Mouse (Mus musculus) heart, adult 2 months (tissue): ENCODE measurements around the gene A030005K14Rik. TPM values are rescaled to one million over a fixed set of nuclear protein-coding genes. Genes with fewer than 3 reads are reported as not detected.

Experiments
- DNase-seq, 2 experiments: peaks; one replicate each; pipeline ENCODE4 v3.0.0; 2021
- H3K27ac ChIP-seq: fragments of 200-600 bp; 2 replicates; pipeline ENCODE4 v1.8.1; 2022
- H3K27me3 ChIP-seq: fragments of 200-500 bp; 2 replicates; pipeline ENCODE4 v1.6.1; 2012; ENCODE audit warnings: mild to moderate bottlenecking, low read length, inconsistent platforms, mixed read lengths; ENCODE audit not compliant: control insufficient read depth, insufficient read depth
- H3K36me3 ChIP-seq: fragments of 200-500 bp; 2 replicates; pipeline ENCODE4 v1.6.1; 2012; ENCODE audit warnings: low read length, inconsistent platforms; ENCODE audit not compliant: control insufficient read depth, insufficient read depth
- H3K4me1 ChIP-seq: fragments of 200-500 bp; 2 replicates; pipeline ENCODE4 v1.6.1; 2011; ENCODE audit warnings: low read length; ENCODE audit not compliant: control insufficient read depth, insufficient read depth
- H3K4me3 ChIP-seq: fragments of 200-600 bp; 2 replicates; pipeline ENCODE4 v1.8.1; 2022
- H3K79me2 ChIP-seq: fragments of 200-500 bp; replicated peaks from 2 replicates; pipeline ENCODE4 v1.6.1; 2012; ENCODE audit warnings: mild to moderate bottlenecking, inconsistent platforms, low read length, moderate library complexity, mixed read lengths; ENCODE audit not compliant: control insufficient read depth, insufficient read depth
- H3K9ac ChIP-seq: fragments of 200-500 bp; 2 replicates; pipeline ENCODE4 v1.6.1; 2012; ENCODE audit warnings: low read depth, mild to moderate bottlenecking, control low read depth, inconsistent platforms, low read length, mixed read lengths
- CTCF ChIP-seq: fragments of 200-600 bp; IDR thresholded peaks from 2 replicates; pipeline ENCODE4 v1.8.1; 2022; ENCODE audit warnings: antibody characterized with exemption, mild to moderate bottlenecking, moderate library complexity
- EP300 ChIP-seq: fragments of 200-500 bp; IDR thresholded peaks from 2 replicates; pipeline ENCODE4 v1.6.1; 2011; ENCODE audit warnings: low read depth, low read length, control low read depth; ENCODE audit not compliant: insufficient read depth
- POLR2A ChIP-seq: fragments of 200-500 bp; IDR thresholded peaks from 2 replicates; pipeline ENCODE4 v1.6.1; 2011; ENCODE audit warnings: mild to moderate bottlenecking, low read depth, low read length, control low read depth; ENCODE audit not compliant: insufficient read depth
- WGBS: fragments of 180-500 bp; shearing (Covaris S2); methylation state at CpG from one replicate; pipeline ENCODE4 v1.1.7; 2018; 5-methylcytosine and 5-hydroxymethylcytosine counted together
- intact Hi-C: fragments of 180-260 bp; cut with DNase I; formaldehyde crosslinking; loops from one replicate; pipeline ENCODE4 v1.15.1; 2025
- polyA plus RNA-seq: library from polyadenylated mRNA; depleted of rRNA; stranded (reverse); fragments of >200 nt; gene quantifications from 2 replicates; pipeline ENCODE4 v1.2.3, GENCODE M21; 2012; rRNA removed
- total RNA-seq, 2 experiments: library from RNA; stranded (reverse); gene quantifications; 2 replicates each; pipeline ENCODE4 v1.2.3; 2021

A030005K14Rik gene
- total and polyA plus RNA-seq, 3 experiments = not detected

GRCm38 (mm10) chr1:83031950-83032349, 27.2 kb downstream of the A030005K14Rik start:
- Histone ChIP-seq H3K9ac (no peak overlapping the region), H3K36me3 (no peaks in the 10 kb centered on the region), H3K4me3 (no peak overlapping the region), H3K27me3 (no peaks in the 10 kb centered on the region), H3K79me2 (no peaks in the 10 kb centered on the region), H3K27ac (no peak overlapping the region), H3K4me1 (no peaks in the 10 kb centered on the region)
- WGBS = 72% methylated on average over 1 of the region's 1 CpGs
- TF ChIP-seq POLR2A = no peak
- TF ChIP-seq EP300 = no peak
- no peak for TF ChIP-seq CTCF
- intact Hi-C loops = no loop called here
- no peak for DNase-seq

GRCm38 (mm10) chr1:83016556-83016955, 42.6 kb downstream of the A030005K14Rik start:
- TF ChIP-seq CTCF (no peak), POLR2A (no peak), EP300 (no peak)
- H3K4me3 ChIP-seq = no peak overlapping the region
- no peaks in the 10 kb centered on the region for H3K4me1 ChIP-seq
- no peaks in the 10 kb centered on the region for H3K79me2 ChIP-seq
- no peak overlapping the region for H3K27ac ChIP-seq
- no peaks in the 10 kb centered on the region for H3K36me3 ChIP-seq
- intact Hi-C loops = no loop called here
- H3K9ac ChIP-seq = no peak overlapping the region
- DNase-seq = no peak
- 71% methylated on average over 1 of the region's 1 CpGs for WGBS
- H3K27me3 ChIP-seq = no peaks in the 10 kb centered on the region

GRCm38 (mm10) chr1:83015329-83015879, 43.8 kb downstream of the A030005K14Rik start:
- Histone ChIP-seq H3K36me3 (no peaks in the 10 kb centered on the region), H3K27me3 (no peaks in the 10 kb centered on the region), H3K4me3 (no peak overlapping the region), H3K79me2 (no peaks in the 10 kb centered on the region), H3K4me1 (no peaks in the 10 kb centered on the region), H3K27ac (no peak overlapping the region), H3K9ac (no peak overlapping the region)
- WGBS = 66% methylated on average over 10 of the region's 10 CpGs
- no peak for DNase-seq
- intact Hi-C loops = no loop called here
- no peak for TF ChIP-seq POLR2A
- no peak for TF ChIP-seq EP300
- no peak for TF ChIP-seq CTCF

- Histone ChIP-seq H3K4me1 (no peaks in the 10 kb centered on the region), H3K27ac (no peak overlapping the region), H3K36me3 (no peaks in the 10 kb centered on the region), H3K27me3 (no peaks in the 10 kb centered on the region), H3K9ac (no peak overlapping the region), H3K4me3 (no peak overlapping the region), H3K79me2 (no peaks in the 10 kb centered on the region)
- no peak for DNase-seq
- TF ChIP-seq POLR2A = no peak
- no peak for TF ChIP-seq CTCF
- no peak for TF ChIP-seq EP300
- 91% methylated on average over 3 of the region's 3 CpGs for WGBS
- intact Hi-C loops = no loop called here
Measured at GRCm38 (mm10) chr1:83014477-83014876, 44.7 kb downstream of the A030005K14Rik start.

Other genes starting within 250 kb of the A030005K14Rik start
- 10 to 100 TPM; 27.9 to 29.8 TPM for gene Agfg1, start 219.9 kb downstream of the A030005K14Rik start, total RNA-seq
- 28.2 and 47.5 TPM in 2 replicates for gene Agfg1, start 219.9 kb downstream of the A030005K14Rik start, polyA plus RNA-seq
- gene A030005L19Rik, start 146.1 kb downstream of the A030005K14Rik start, total RNA-seq = not detected
- gene A030005L19Rik, start 146.1 kb downstream of the A030005K14Rik start, polyA plus RNA-seq = 0.53 and 0.76 TPM in 2 replicates
- not detected for gene A030014E15Rik, start 134.5 kb downstream of the A030005K14Rik start, total RNA-seq
- gene A030014E15Rik, start 134.5 kb downstream of the A030005K14Rik start, polyA plus RNA-seq = not detected in 2 replicates
- gene Gm6217, start 128.0 kb downstream of the A030005K14Rik start, total RNA-seq = not detected
- not detected in 2 replicates for gene Gm6217, start 128.0 kb downstream of the A030005K14Rik start, polyA plus RNA-seq
- gene A030003K21Rik, start 116.0 kb downstream of the A030005K14Rik start, total RNA-seq = not detected
- not detected in 2 replicates for gene A030003K21Rik, start 116.0 kb downstream of the A030005K14Rik start, polyA plus RNA-seq
- not detected for gene Gm7544, start 103.4 kb downstream of the A030005K14Rik start, total RNA-seq
- gene Gm7544, start 103.4 kb downstream of the A030005K14Rik start, polyA plus RNA-seq = not detected in 2 replicates
- gene Gm47955, start 99.1 kb downstream of the A030005K14Rik start, total RNA-seq = not detected
- gene Gm47955, start 99.1 kb downstream of the A030005K14Rik start, polyA plus RNA-seq = not detected in 2 replicates
- gene Gm47959, start 58.8 kb downstream of the A030005K14Rik start, total RNA-seq = not detected
- gene Gm47959, start 58.8 kb downstream of the A030005K14Rik start, polyA plus RNA-seq = not detected in 2 replicates
- under 1 TPM; 0.20 to 0.39 TPM for gene Slc19a3, start 20.9 kb downstream of the A030005K14Rik start, total RNA-seq
- 0.66 and 1.00 TPM in 2 replicates for gene Slc19a3, start 20.9 kb downstream of the A030005K14Rik start, polyA plus RNA-seq
- not detected for gene Krtap28-10, start 16.9 kb downstream of the A030005K14Rik start, total RNA-seq
- gene Krtap28-10, start 16.9 kb downstream of the A030005K14Rik start, polyA plus RNA-seq = not detected in 2 replicates
- not detected for gene Gm47969, start 14.4 kb downstream of the A030005K14Rik start, total RNA-seq
- not detected in 2 replicates for gene Gm47969, start 14.4 kb downstream of the A030005K14Rik start, polyA plus RNA-seq
- not detected for gene Krtap28-13, start 1.6 kb upstream of the A030005K14Rik start, total RNA-seq
- gene Krtap28-13, start 1.6 kb upstream of the A030005K14Rik start, polyA plus RNA-seq = not detected in 2 replicates
- gene Ccl20, start 57.4 kb upstream of the A030005K14Rik start, total RNA-seq = not detected
- 0.20 TPM in 1 of 2 replicates, not detected in the other for gene Ccl20, start 57.4 kb upstream of the A030005K14Rik start, polyA plus RNA-seq
- gene Daw1, start 100.4 kb upstream of the A030005K14Rik start, total RNA-seq = not detected
- 0.08 TPM in 1 of 2 replicates, not detected in the other for gene Daw1, start 100.4 kb upstream of the A030005K14Rik start, polyA plus RNA-seq